Mouse (Mus musculus) thymus, adult 2 months (tissue): ENCODE results near the gene Mmrn2.
"Not testable (repeated sequence)": the region's sequence is repeated elsewhere in the genome, so short reads cannot be mapped to it uniquely, and the experiment has no call there.

Experiments used
- CTCF ChIP-seq: fragments of 200-500 bp; IDR thresholded peaks from 2 replicates; pipeline ENCODE4 v1.5.1; 2012; ENCODE audit warnings: mild to moderate bottlenecking, control low read depth, low read length, moderate library complexity, borderline replicate concordance; ENCODE audit not compliant: control insufficient read depth, poor library complexity, insufficient read depth; ENCODE audit errors: extremely low read depth
- POLR2A ChIP-seq: fragments of 200-500 bp; IDR thresholded peaks from 2 replicates; pipeline ENCODE4 v1.6.1; 2012; ENCODE audit warnings: mild to moderate bottlenecking, low read length, control low read depth, moderate library complexity; ENCODE audit not compliant: control insufficient read depth, poor library complexity, insufficient read depth; ENCODE audit errors: extremely low read depth

DNA sequence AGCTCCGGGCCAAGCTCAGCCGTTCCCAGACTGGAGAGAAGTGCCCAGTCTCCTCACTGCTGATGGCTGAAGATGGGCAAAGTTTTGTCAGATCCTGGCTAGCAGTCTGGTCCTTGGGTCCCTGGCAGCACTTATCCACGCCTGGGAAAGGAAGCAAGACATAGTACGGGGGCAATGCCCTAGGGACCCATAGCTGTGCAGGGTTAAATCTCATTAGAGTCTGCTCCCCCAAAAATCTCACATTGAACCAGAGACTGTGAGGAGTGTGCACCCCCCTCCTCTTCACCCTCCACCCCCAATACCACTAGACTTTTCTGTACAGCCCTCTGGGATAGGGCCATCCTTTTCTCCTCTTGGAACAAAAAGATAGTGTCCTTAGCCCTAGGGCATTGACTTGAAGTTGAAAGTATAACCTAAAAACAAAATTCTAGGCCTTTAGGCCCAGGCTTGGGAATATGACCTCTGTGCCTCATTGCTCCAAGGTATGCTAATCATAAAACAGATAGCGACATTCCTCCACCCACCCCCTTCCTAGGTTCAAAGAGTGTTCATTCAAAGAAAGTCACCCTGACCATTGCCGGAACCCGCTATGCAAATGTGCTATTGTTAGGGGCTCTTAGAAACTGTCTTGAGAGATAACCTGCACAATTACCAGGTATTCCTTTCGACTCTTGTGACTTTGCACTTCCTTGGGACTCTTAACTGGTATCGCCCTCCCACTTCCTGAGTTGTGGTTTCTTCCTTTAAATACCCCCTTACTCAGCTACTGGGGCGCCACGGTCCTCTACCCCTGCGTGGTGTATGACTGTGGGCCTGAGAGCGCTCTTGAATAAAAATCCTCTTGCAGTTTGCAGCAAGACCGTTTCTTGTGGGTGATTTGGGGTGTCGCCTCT, 10.8 kb upstream of the Mmrn2 start:
- not testable (repeated sequence) for TF ChIP-seq POLR2A, CTCF
